Mouse (Mus musculus) lung, postnatal 14 days (tissue): ENCODE data around the gene March8.
"Not testable (repeated sequence)": the region's sequence is repeated elsewhere in the genome, so short reads cannot be mapped to it uniquely, and the experiment has no call there.

Experiments
- DNase-seq: peaks from one replicate; pipeline ENCODE4 v3.0.0; 2021

The March8 gene

DNA sequence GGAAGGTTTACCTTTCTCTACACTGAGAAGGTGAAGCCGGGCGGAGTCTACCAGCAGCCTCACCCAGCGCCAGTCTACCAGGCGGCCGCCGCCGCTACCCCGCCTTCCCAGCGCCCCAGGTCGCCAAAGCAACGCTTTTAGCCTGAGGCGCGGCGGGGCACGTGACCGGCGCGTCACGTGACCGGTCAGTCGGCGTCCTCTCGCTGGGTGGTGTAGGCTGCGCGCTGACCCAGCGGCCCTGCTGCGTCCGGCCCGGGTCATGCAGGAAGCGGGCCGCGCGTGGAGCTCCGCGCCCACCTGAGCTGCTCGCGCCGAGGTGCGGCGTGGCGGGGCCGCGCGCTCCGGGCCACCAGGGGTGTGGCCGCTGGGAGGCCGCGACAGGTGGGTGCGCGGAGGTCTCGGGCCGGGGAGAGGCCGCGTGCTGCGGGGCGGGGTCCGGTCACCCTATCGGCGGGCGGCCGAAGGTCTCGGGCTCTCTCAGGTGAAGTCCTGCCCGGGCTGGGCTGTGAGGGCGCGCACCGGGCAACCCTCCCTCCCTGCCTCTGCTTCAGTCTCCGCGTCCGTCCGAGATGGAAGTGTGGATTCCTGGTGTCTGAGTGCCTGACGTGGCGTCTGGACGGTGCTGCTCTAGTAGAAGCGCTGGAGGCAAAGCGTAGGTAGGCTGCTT is at the start of gene March8:
TSS of gene March8 (plus strand) at position 190 of the 667 bp plus-strand sequence.
- peak; percentile 93 for DNase-seq

GRCm38 (mm10) chr6:116311411-116311810 is 26.4 kb upstream of the March8 start:
- DNase-seq, result no peak

GRCm38 (mm10) chr6:116319259-116319658 is 18.6 kb upstream of the March8 start:
- DNase-seq, result no peak

GRCm38 (mm10) chr6:116326641-116327040 is 11.2 kb upstream of the March8 start:
- no peak for DNase-seq

DNA sequence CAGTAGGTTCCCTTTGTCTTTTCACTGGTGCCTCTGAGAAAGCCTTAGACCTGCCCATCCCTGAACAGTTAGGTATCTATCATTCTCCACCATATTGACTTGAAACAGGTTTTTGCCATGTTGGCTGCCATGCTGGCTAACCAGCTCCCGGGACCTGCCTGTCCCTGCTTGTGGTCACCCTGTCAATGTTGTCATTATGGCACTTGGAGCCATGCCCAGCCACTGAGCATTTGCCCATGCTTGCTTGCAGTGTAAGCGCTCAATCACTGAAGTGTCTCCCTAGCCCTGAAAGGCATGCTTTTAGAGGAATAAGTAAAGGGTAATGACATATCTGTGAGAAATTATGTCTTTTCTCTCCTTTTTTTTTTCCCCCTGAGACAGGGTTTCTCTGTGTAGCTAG is 6.4 kb upstream of the March8 start:
- no peak for DNase-seq

- DNase-seq, result no peak
Measured at GRCm38 (mm10) chr6:116337466-116337834, 374 bp upstream of the March8 start.

DNA sequence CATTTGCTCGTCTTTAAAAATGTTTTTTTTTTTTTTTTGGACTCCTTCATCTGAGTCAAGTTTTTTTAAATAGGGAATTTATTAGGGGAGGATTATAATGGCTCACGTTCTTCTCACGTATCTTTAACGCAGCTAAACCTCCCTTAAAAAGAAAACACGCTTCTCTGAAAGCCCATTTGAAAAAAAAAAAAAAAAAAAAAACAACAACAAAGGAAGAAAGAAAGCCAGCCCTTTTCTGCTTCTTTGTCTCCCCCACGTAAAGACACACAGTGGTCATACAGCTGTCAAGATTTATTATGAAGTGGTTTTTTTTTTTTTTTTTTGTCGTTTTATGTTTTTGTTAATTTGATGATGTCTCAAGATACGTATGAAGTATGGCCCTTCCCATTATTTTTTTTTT is 696 bp downstream of the March8 start:
- DNase-seq, result no peak

DNA sequence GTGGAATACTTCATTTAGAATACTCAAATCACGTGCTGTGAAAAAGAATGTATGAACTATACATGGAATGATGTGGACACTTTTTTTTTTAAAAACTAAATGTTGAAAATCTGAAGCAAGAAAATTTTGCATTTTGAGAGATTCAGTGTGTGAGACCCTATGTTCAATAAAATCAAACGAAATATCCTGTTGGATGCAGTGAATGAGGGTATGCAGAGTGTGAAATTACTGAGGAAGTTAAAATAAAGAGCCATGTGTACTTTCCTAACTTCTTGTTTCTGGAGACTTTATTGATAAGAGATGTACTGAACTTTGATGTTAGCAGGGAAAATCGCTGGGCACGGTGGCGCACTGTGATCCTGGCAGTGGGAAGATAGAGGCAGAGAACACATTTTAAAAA is 1.3 kb downstream of the March8 start:
- no peak for DNase-seq

DNA sequence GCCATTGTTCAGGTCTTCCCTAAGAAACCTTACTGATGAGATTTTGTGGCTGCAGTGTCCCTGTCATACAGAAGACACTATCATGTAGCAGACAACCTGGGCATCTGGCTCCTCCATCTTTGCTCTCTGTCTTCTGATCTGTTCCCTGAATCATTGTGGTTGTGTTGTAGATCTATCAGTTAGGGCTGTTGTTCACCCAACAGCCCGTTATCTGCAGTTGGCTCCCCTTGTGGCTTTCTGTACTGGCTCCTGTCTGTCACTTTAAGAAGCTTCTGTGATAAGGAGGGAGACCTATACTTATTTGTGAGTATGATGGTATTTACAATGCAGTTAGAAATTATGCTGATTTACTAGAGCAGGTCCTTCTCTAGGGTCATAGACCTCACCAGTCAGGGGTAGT is 2.7 kb downstream of the March8 start:
- no peak for DNase-seq

- no peak for DNase-seq
Measured at GRCm38 (mm10) chr6:116347953-116348352, 10.1 kb downstream of the March8 start.

GRCm38 (mm10) chr6:116349997-116350396 is 12.2 kb downstream of the March8 start:
- DNase-seq, result no peak

DNA sequence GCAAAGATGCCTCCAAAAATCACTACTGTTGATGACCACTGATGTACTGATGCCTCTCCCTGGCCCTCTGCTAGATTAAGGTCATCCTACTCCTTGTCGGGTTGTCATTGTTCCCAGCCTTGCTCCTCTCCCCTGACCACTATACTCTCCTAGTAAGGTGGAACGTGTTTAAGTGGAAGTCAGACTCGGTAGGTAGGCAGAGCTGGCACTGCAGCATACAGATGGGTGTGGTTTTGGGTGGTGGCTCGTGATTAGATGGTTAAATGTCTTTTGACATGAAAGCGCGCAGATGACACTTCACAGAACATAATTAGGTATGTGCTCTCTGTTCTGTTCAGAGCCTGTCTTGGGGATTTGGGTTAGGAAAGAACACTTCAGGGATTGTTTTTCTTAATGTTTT is 12.8 kb downstream of the March8 start:
- DNase-seq, result no peak

DNA sequence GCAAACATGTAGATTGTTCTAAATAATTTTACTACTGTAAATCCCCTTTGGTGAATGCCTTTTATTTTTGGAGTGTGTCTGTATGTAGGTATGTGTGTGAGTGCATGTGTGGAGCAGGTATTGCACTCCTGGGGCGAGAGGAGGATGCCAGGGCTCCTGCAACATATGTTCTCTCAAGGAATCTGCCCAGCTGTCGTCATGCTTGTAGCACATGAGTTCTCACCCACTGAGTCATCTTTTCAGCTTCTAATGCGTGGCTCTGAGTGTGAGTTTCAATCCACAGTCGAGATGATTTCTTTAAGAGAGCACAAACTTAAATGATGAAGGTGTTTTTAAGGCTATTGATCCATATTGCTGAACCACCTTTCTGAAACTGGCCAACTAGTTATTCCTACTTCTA is 13.7 kb downstream of the March8 start:
- no peak for DNase-seq

DNA sequence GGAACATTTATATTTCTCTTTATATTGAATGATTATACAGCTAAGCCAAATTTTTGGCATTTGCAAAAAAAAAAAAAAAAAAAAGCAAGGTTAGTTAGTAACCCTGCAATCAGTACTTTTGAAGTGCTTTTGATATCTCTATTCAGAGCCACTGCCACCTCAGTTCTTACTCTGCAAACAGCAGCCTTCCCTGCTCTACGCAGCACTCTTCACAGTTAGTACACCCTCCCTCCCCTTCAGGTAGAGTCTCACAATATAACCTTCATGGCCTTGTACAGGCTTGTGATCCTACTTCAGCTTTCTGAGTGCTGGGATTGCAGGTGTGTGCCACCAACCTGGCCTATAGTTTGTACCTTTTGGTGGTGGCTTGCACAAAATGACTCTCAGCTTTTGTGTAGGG is 15.6 kb downstream of the March8 start:
- DNase-seq, result no peak

- DNase-seq, result not testable (repeated sequence)
Measured at GRCm38 (mm10) chr6:116356311-116356947, 18.6 kb downstream of the March8 start.

DNA sequence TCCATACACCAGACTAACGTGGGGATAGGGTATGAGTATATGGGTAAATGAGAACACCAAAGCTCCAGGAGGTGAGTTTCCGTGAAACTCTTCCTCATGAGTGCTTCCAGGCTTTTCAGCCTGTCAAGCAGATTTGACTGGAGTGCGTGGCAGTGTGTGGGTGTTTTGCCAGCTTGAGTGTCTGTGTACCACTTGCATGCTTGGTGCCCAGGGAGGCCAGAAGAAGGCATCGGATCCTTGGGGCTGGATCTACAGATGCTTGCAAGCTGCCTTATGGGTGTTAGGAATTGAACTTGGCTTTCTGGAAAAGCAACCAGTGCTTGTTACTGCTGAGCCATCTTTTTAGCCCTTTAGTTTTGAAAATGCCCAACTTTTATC is 19.1 kb downstream of the March8 start:
- no peak for DNase-seq

DNA sequence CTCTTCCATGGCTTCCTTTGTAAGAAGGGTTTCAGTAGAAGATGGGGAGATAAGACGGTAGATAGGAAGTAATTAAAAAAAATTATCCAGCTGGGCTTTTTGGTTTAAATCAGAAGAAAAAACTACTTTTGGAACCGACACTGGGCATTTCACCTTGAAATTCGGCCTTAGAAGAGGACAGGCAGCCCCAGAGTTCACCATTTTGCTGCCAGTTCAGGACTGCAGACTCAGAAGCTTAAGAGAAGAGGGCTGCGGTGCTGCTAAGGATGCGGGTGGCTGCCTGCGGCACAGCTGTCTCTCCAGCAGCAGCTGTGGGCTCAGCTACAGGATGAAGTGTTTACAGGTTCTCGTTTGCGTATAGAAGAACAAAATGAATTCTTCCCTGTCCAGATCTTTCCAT is 20.2 kb downstream of the March8 start:
- DNase-seq, result no peak

- no peak for DNase-seq
Measured at GRCm38 (mm10) chr6:116359256-116359655, 21.4 kb downstream of the March8 start.

- no peak for DNase-seq
Measured at GRCm38 (mm10) chr6:116361463-116361862, 23.6 kb downstream of the March8 start.

GRCm38 (mm10) chr6:116361993-116362392 is 24.2 kb downstream of the March8 start:
- no peak for DNase-seq

- DNase-seq, result no peak
Measured at GRCm38 (mm10) chr6:116367971-116368370, 30.1 kb downstream of the March8 start.

GRCm38 (mm10) chr6:116369811-116370210 is 32.0 kb downstream of the March8 start:
- DNase-seq, result no peak

- DNase-seq, result no peak
Measured at GRCm38 (mm10) chr6:116370216-116370976, 32.6 kb downstream of the March8 start.

DNA sequence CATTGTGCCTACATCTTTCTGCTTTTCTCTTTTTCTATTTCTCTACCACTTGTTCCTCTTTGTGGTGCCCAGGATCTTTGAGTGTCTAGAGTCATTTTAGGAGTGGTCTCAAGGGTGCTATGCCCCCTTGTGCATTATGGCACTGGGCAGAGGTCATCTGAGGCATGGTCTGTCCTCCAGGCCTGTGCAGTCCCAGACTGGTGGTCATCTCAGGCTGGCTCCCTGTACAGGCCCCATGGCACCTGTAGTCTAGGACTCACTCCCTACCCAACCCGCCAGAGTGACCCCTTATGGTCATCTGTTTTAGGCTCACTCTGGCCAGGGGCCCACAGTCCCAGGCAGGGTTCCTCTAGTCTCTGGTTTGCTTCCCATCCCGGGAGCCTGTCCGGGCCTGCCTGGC is 33.7 kb downstream of the March8 start:
- no peak for DNase-seq
